Mouse (Mus musculus) lung, postnatal 0 days (tissue): ENCODE data around the gene Dzip1. TPM values are rescaled to one million over a fixed set of nuclear protein-coding genes. Genes with fewer than 3 reads are reported as not detected.

Experiments used
- ATAC-seq: fragments of 200-750 bp; cut with Nextera tagmentation; 2 replicates; pipeline ENCODE4 v1.8.0; 2017; ENCODE audit warnings: moderate library complexity
- DNase-seq: peaks from one replicate; pipeline ENCODE4 v3.0.0-alpha.2; 2016; ENCODE audit warnings: low spot score
- H3K27ac ChIP-seq: fragments of 300-500 bp; sonication (generic); 2 replicates; pipeline ENCODE4 v1.5.1; 2014; ENCODE audit warnings: antibody characterized with exemption, mild to moderate bottlenecking, low read length, mixed read lengths
- H3K27me3 ChIP-seq: fragments of 300-500 bp; sonication (generic); replicated peaks from 2 replicates; pipeline ENCODE4 v1.6.1; 2014; ENCODE audit warnings: low read length, mixed read lengths; ENCODE audit not compliant: insufficient read depth
- H3K36me3 ChIP-seq: fragments of 300-500 bp; sonication (generic); 2 replicates; pipeline ENCODE4 v1.6.1; 2014; ENCODE audit warnings: low read length, mixed read lengths; ENCODE audit not compliant: insufficient read depth
- H3K4me1 ChIP-seq: fragments of 300-500 bp; sonication (generic); 2 replicates; pipeline ENCODE4 v1.6.1; 2014; ENCODE audit warnings: antibody characterized with exemption, low read depth, low read length, mixed read lengths; ENCODE audit not compliant: insufficient read depth
- H3K4me2 ChIP-seq: fragments of 300-500 bp; sonication (generic); replicated peaks from 2 replicates; pipeline ENCODE4 v1.6.1; 2014; ENCODE audit warnings: low read depth, mild to moderate bottlenecking, low read length, moderate library complexity, mixed read lengths
- H3K4me3 ChIP-seq: fragments of 300-500 bp; sonication (generic); 2 replicates; pipeline ENCODE4 v1.5.1; 2014; ENCODE audit warnings: low read depth, low read length
- H3K9ac ChIP-seq: fragments of 300-500 bp; sonication (generic); replicated peaks from 2 replicates; pipeline ENCODE4 v1.6.1; 2014; ENCODE audit warnings: low read depth, mild to moderate bottlenecking
- H3K9me3 ChIP-seq: fragments of 300-500 bp; sonication (generic); 2 replicates; pipeline ENCODE4 v1.6.1; 2016; ENCODE audit warnings: low read length, mixed read lengths
- CTCF ChIP-seq: IDR thresholded peaks from 2 replicates; pipeline ENCODE4 v1.5.1; 2016; ENCODE audit warnings: antibody characterized with exemption, mild to moderate bottlenecking
- EP300 ChIP-seq: IDR thresholded peaks from 2 replicates; pipeline ENCODE4 v1.6.1; 2016; ENCODE audit warnings: antibody characterized with exemption, mild to moderate bottlenecking, control low read depth
- WGBS: fragments of 180-500 bp; shearing (Covaris S2); extraction: QIAGEN DNeasy Blood & Tissue Kit; methylation state at CpG from one replicate; pipeline ENCODE4 v1.1.7; 2014; 5-methylcytosine and 5-hydroxymethylcytosine counted together
- polyA plus RNA-seq: library from polyadenylated mRNA; unstranded; fragments of >200 nt; fragmentation: Nextera tagmentation; extraction: Ambion mirVana; gene quantifications from 2 replicates; pipeline ENCODE4 v1.2.1, GENCODE M21; 2015

The Dzip1 gene
- 4.0 and 5.0 TPM in 2 replicates for polyA plus RNA-seq

- TF ChIP-seq EP300 (no peak), CTCF (0 out of 2 replicates have a peak, but pooled peaks have one; percentile 4)
- peak within 1 kb of the TSS; percentile 80 for H3K4me2 ChIP-seq
- H3K4me3 ChIP-seq = peak within 1 kb of the TSS; percentile 44
- no peaks in the 10 kb centered on the region for H3K9me3 ChIP-seq
- 2% methylated on average over 47 of the region's 55 CpGs for WGBS
- peak within 1 kb of the TSS; percentile 43; the same call in 1 of the 2 replicates for H3K9ac ChIP-seq
- DNase-seq = peak; percentile 85
- peaks cover 16% of the 10 kb centered on the region for H3K4me1 ChIP-seq
- peak; percentile 78 for ATAC-seq
- H3K36me3 ChIP-seq = no peaks in the 10 kb centered on the region
- H3K27me3 ChIP-seq = 0 out of 2 replicates have a peak, but pooled peaks cover 4% of the 10 kb centered on the region
- no peak within 1 kb of the TSS for H3K27ac ChIP-seq
Observed at GRCm38 (mm10) chr14:118924673-118925615, at the start of gene Dzip1. Gene Dzip1 (minus strand): TSS chr14:118925460.

- Histone ChIP-seq H3K27ac (no peak overlapping the region), H3K27me3 (no peaks in the 10 kb centered on the region), H3K4me3 (no peak overlapping the region), H3K36me3 (peaks cover 30% of the 10 kb centered on the region; the same call in 1 of the 2 replicates), H3K9ac (no peak overlapping the region), H3K4me1 (no peaks in the 10 kb centered on the region), H3K4me2 (no peak overlapping the region), H3K9me3 (no peaks in the 10 kb centered on the region)
- no peak for TF ChIP-seq EP300
- no peak for TF ChIP-seq CTCF
- WGBS = 93% methylated on average over 6 of the region's 6 CpGs
- DNase-seq (no peak), ATAC-seq (no peak)
Observed at GRCm38 (mm10) chr14:118972268-118972667, 47.0 kb upstream of the Dzip1 start.

GRCm38 (mm10) chr14:118967646-118968045 is 42.4 kb upstream of the Dzip1 start:
- Histone ChIP-seq H3K9ac (no peak overlapping the region), H3K9me3 (no peaks in the 10 kb centered on the region), H3K4me3 (no peak overlapping the region), H3K4me2 (no peak overlapping the region), H3K27ac (no peak overlapping the region), H3K36me3 (peaks cover 13% of the 10 kb centered on the region; the same call in 1 of the 2 replicates), H3K27me3 (no peaks in the 10 kb centered on the region), H3K4me1 (no peaks in the 10 kb centered on the region)
- 83% methylated on average over 7 of the region's 7 CpGs for WGBS
- TF ChIP-seq EP300 = no peak
- TF ChIP-seq CTCF = no peak
- DNase-seq (no peak), ATAC-seq (no peak)

DNA sequence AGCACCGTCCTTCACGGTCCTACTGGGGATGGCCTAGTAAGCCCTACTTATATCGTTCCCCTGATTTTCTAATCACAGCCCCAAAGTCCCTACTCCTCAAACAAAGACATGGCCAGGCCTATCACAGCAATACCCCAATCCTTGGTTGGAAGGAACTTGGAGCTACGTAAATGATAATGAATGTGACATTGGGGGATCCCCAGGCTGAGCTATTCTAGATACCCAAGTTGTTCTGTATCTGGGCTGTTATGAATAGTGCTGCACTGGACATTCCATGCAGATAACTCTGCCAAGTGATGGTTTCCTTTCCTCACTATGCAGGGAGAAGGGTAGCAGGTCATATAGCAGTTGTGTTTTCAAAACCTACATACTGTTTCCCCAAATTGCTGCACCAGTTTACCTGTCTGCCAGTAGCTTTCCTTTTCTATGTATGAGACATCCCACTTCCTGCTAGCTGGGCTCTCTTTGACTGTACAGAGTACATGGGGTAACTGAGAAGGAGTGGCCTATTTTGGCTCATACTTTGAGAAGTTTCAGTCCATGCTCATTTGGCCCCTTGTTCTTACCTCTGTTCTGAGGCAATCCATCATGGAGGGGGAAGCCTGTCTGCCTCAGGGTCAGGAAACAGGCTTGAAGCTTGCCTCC is 40.2 kb upstream of the Dzip1 start:
- TF ChIP-seq CTCF = no peak
- no peak for TF ChIP-seq EP300
- no peaks in the 10 kb centered on the region for H3K4me1 ChIP-seq
- 0 out of 2 replicates have a peak, but pooled peaks cover 8% of the 10 kb centered on the region for H3K36me3 ChIP-seq
- no peaks in the 10 kb centered on the region for H3K27me3 ChIP-seq
- H3K9ac ChIP-seq = no peak overlapping the region
- 93% methylated on average over 4 of the region's 4 CpGs for WGBS
- no peak overlapping the region for H3K4me3 ChIP-seq
- H3K27ac ChIP-seq = no peak overlapping the region
- ATAC-seq (no peak), DNase-seq (no peak)
- H3K9me3 ChIP-seq = no peaks in the 10 kb centered on the region
- H3K4me2 ChIP-seq = no peak overlapping the region

DNA sequence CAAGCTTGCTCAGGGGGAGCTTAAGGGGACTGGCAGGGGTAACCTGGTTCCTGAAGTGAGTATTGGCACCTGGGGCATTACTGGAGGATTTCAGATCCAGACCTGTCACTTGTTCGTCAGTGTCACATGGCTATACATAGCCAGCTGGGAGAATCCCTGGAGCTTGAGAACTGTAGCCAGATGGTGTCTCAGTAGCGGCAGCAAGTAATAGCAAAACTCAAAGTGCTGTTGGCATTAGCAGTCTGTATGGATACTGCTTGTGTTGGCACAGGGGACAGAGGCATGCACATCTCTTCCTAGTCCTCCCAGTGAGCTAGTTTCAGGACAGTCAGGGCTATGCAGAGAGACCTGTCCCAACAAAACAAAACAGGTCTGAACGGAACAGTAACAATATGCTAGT is 32.8 kb upstream of the Dzip1 start:
- Histone ChIP-seq H3K9me3 (no peaks in the 10 kb centered on the region), H3K36me3 (peaks cover 22% of the 10 kb centered on the region), H3K4me2 (no peak overlapping the region), H3K4me1 (no peaks in the 10 kb centered on the region), H3K27ac (no peak overlapping the region), H3K9ac (no peak overlapping the region), H3K27me3 (no peaks in the 10 kb centered on the region), H3K4me3 (no peak overlapping the region)
- TF ChIP-seq EP300 = no peak
- TF ChIP-seq CTCF = no peak
- DNase-seq (no peak), ATAC-seq (no peak)
- 93% methylated on average over 3 of the region's 3 CpGs for WGBS

DNA sequence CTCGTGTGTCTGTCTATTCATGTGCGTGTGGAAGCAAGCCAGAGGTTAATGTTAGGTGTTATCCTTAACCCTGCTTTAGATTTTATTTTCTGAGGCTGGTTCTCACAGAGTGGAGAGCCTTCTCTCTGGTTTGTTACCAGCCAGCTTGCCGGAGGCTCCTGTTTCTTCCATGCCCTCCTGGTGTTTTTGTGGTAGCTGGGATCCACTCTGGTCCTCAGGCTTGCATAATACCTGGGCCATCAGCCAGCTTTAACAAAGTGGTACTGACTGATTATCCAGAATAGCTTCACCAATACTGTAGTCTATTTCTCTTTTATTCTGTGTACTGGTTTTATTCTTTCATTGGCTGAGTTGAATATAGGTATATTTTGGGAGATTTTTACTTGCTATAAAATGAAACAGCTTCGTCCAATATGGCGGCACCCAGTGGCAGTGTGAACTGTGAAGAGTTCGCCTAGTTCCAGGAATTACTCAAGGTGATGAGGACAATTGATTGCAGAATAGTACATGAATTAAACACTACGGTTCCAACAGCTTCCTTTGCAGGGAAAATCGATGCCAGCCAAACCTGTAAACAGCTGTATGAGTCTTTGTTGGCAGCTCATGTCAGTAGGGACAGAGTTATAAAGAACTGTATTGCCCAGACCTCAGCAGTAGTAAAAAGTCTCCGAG is 26.8 kb upstream of the Dzip1 start:
- DNase-seq (no peak), ATAC-seq (no peak)
- Histone ChIP-seq H3K9ac (no peak overlapping the region), H3K4me1 (no peaks in the 10 kb centered on the region), H3K4me2 (no peak overlapping the region), H3K4me3 (no peak overlapping the region), H3K27ac (no peak overlapping the region), H3K27me3 (no peaks in the 10 kb centered on the region), H3K9me3 (no peaks in the 10 kb centered on the region), H3K36me3 (0 out of 2 replicates have a peak, but pooled peaks cover 3% of the 10 kb centered on the region)
- WGBS = 89% methylated on average over 9 of the region's 9 CpGs
- no peak for TF ChIP-seq CTCF
- no peak for TF ChIP-seq EP300
